Mouse (Mus musculus): ENCODE measurements at regions not wholly inside any gene's neighbourhood (a gene's known extent, or its start where the extent isn't known, plus 50 kb on each side); places are given as distances from the start of the nearest gene placed in this dataset.

GRCm38 (mm10) chr1:120733683-120734082, 131.5 kb downstream of the En1 start:
- Histone ChIP-seq H3K4me3 (no peak overlapping the region), H3K27ac (no peak overlapping the region), H3K36me3 (no peaks in the 10 kb centered on the region), H3K9ac (no peak overlapping the region), H3K4me1 (replicated peaks) (no peaks in the 10 kb centered on the region), H3K9me3 (no peaks in the 10 kb centered on the region), H3K4me2 (no peak overlapping the region), H3K27me3 (no peaks in the 10 kb centered on the region)
- 0 out of 2 replicates have a peak, but pooled peaks have one; percentile 21 for ATAC-seq (ENCODE audit: low FRiP score)
- 76% methylated on average over 5 of the region's 5 CpGs for WGBS

GRCm38 (mm10) chr1:120734846-120735245, 132.6 kb downstream of the En1 start:
- no peaks in the 10 kb centered on the region for H3K9me3 ChIP-seq
- no peaks in the 10 kb centered on the region for H3K27me3 ChIP-seq
- H3K27ac ChIP-seq: no peak overlapping the region
- no peak overlapping the region for H3K9ac ChIP-seq
- no peak overlapping the region for H3K4me3 ChIP-seq
- H3K36me3 ChIP-seq: no peaks in the 10 kb centered on the region
- no peak overlapping the region for H3K4me2 ChIP-seq
- H3K4me1 ChIP-seq (replicated peaks): no peaks in the 10 kb centered on the region
- ATAC-seq (ENCODE audit: low FRiP score): no peak

DNA sequence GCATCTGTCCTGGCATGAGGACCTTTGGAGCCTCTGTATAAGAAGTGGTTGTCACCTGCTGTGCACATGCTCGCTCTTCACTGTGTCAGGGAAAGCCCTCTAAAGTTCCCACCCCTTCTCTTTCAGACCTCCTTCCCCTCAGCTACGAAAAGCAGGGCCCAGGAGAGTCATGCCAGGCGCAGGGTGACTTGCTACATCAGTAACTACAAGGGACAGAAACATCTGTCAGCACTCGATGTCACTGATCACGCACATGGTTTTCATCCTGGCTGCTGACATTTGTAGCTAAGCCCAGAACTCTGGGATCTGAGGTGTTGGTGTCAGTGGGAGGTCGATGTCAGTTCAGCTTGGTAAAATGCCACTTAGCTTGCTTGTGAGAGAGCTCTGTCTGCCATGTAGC, 137.3 kb downstream of the En1 start:
- Histone ChIP-seq H3K9ac (no peak overlapping the region), H3K27me3 (no peaks in the 10 kb centered on the region), H3K4me1 (replicated peaks) (no peaks in the 10 kb centered on the region), H3K9me3 (no peaks in the 10 kb centered on the region), H3K27ac (no peak overlapping the region), H3K36me3 (no peaks in the 10 kb centered on the region), H3K4me3 (no peak overlapping the region), H3K4me2 (no peak overlapping the region)
- ATAC-seq (ENCODE audit: low FRiP score): no peak
- WGBS: 73% methylated on average over 6 of the region's 6 CpGs

DNA sequence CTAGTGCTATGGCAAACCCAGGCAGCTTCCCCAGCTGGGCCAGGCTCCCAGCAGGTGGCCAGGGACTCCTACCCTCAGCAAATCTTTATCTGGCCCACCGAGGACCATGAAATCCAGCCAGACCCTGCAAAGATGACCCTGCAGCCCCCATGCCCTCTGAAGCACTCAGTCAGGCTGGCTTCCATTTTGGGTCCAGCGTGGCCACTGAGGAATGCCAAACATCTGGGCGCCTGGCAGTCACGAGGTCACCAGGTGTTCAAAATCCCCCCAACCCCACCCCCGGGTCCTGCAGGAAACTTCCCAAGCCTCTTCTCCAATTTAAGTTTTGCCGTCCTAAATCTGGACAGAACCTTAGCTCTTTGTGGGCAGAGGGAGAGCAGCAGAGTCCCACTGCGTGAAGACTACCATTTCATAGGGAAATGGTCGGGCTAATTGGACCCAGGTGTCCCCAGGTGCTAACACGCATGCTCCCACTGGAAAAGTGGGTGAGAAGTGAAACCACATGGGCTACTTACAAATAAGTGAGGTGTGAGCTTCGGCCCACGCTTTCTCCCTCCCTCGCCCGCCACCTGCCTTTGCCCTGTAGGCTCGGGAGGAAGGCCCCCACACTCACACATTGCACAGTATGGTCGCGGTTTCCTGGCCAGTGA, 139.0 kb downstream of the En1 start:
- H3K9me3 ChIP-seq: no peaks in the 10 kb centered on the region
- H3K27ac ChIP-seq: no peak overlapping the region
- no peak overlapping the region for H3K4me2 ChIP-seq
- no peaks in the 10 kb centered on the region for H3K36me3 ChIP-seq
- no peak for ATAC-seq (ENCODE audit: low FRiP score)
- H3K9ac ChIP-seq: no peak overlapping the region
- no peaks in the 10 kb centered on the region for H3K27me3 ChIP-seq
- H3K4me3 ChIP-seq: no peak overlapping the region
- H3K4me1 ChIP-seq (replicated peaks): no peaks in the 10 kb centered on the region
- 83% methylated on average over 16 of the region's 16 CpGs for WGBS

- Histone ChIP-seq H3K27ac (no peak overlapping the region), H3K4me3 (no peak overlapping the region), H3K36me3 (no peaks in the 10 kb centered on the region), H3K27me3 (no peaks in the 10 kb centered on the region), H3K4me2 (no peak overlapping the region), H3K9me3 (no peaks in the 10 kb centered on the region), H3K9ac (no peak overlapping the region), H3K4me1 (replicated peaks) (no peaks in the 10 kb centered on the region)
- ATAC-seq (ENCODE audit: low FRiP score): no peak
- WGBS: 81% methylated on average over 6 of the region's 6 CpGs
These were observed 146.7 kb downstream of the En1 start for GRCm38 (mm10) chr1:120748963-120749362.

GRCm38 (mm10) chr1:120753406-120753805, 151.2 kb downstream of the En1 start:
- Histone ChIP-seq H3K4me3 (no peak overlapping the region), H3K36me3 (no peaks in the 10 kb centered on the region), H3K9me3 (no peaks in the 10 kb centered on the region), H3K9ac (no peak overlapping the region), H3K27me3 (no peaks in the 10 kb centered on the region), H3K4me1 (replicated peaks) (peaks cover 11% of the 10 kb centered on the region; the same call in 1 of the 2 replicates), H3K4me2 (no peak overlapping the region), H3K27ac (no peak overlapping the region)
- 89% methylated on average over 1 of the region's 1 CpGs for WGBS
- ATAC-seq (ENCODE audit: low FRiP score): no peak

- Histone ChIP-seq H3K4me1 (replicated peaks) (peaks cover 11% of the 10 kb centered on the region; the same call in 1 of the 2 replicates), H3K36me3 (no peaks in the 10 kb centered on the region), H3K4me2 (no peak overlapping the region), H3K27ac (no peak overlapping the region), H3K27me3 (no peaks in the 10 kb centered on the region), H3K9me3 (no peaks in the 10 kb centered on the region), H3K4me3 (no peak overlapping the region), H3K9ac (no peak overlapping the region)
- WGBS: 89% methylated on average over 5 of the region's 5 CpGs
- no peak for ATAC-seq (ENCODE audit: low FRiP score)
These were observed 152.1 kb downstream of the En1 start for GRCm38 (mm10) chr1:120754337-120754736.

- H3K4me1 ChIP-seq (replicated peaks): peaks cover 11% of the 10 kb centered on the region; the same call in 1 of the 2 replicates
- no peak overlapping the region for H3K4me2 ChIP-seq
- no peaks in the 10 kb centered on the region for H3K36me3 ChIP-seq
- WGBS: 69% methylated on average over 9 of the region's 9 CpGs
- ATAC-seq (ENCODE audit: low FRiP score): no peak
- H3K9me3 ChIP-seq: no peaks in the 10 kb centered on the region
- no peak overlapping the region for H3K27ac ChIP-seq
- no peak overlapping the region for H3K9ac ChIP-seq
- no peaks in the 10 kb centered on the region for H3K27me3 ChIP-seq
- no peak overlapping the region for H3K4me3 ChIP-seq
These were observed 155.1 kb downstream of the En1 start for GRCm38 (mm10) chr1:120757283-120757821.

- no peak for ATAC-seq (ENCODE audit: low FRiP score)
- Histone ChIP-seq H3K4me2 (no peak overlapping the region), H3K27ac (no peak overlapping the region), H3K9me3 (no peaks in the 10 kb centered on the region), H3K27me3 (no peaks in the 10 kb centered on the region), H3K4me1 (replicated peaks) (peaks cover 11% of the 10 kb centered on the region; the same call in 1 of the 2 replicates), H3K9ac (no peak overlapping the region), H3K36me3 (no peaks in the 10 kb centered on the region), H3K4me3 (no peak overlapping the region)
- WGBS: 58% methylated on average over 7 of the region's 7 CpGs
These were observed 156.0 kb downstream of the En1 start for GRCm38 (mm10) chr1:120758172-120758571.

DNA sequence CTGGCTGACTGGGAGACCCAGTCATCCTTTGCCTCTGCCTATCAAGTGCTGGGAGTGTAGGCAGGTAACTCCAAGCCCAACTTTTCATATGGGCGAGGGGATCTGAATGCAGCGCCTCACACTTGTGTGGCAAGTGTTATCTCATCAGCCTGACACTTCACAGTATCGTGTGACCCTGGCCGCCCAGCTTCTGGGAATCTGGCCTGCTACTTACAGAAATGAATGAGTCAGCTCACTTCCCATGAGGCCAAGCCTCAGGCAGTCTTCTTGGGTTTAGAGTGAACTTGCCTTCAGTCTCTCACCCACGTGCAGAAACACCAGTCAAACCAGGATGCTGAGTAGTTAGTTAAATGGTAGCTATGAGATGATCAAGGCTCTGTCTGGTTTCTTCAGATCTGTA, 156.5 kb downstream of the En1 start:
- Histone ChIP-seq H3K27me3 (no peaks in the 10 kb centered on the region), H3K9me3 (no peaks in the 10 kb centered on the region), H3K4me1 (replicated peaks) (peaks cover 11% of the 10 kb centered on the region; the same call in 1 of the 2 replicates), H3K4me2 (no peak overlapping the region), H3K9ac (no peak overlapping the region), H3K27ac (no peak overlapping the region), H3K36me3 (no peaks in the 10 kb centered on the region), H3K4me3 (no peak overlapping the region)
- WGBS: 83% methylated on average over 5 of the region's 5 CpGs
- ATAC-seq (ENCODE audit: low FRiP score): no peak

DNA sequence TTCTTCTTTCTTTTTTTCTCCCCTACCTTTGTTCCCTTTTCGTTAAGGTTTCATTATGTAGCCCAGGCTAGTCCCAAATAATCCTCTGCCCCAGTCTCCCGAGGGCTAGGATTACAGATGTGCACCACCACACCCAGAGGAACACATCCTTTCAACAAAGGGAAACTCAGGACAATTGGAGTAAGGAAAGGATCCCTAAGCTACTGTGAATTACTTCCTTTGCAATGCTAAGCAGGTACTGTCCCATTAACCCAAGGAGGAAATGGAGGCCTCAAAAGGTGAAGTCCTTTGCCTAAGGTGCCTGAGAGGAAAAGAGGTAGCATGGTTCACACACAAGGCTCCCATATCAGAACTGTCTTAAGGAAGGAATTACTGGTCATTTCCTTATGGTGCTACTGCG, 157.2 kb downstream of the En1 start:
- Histone ChIP-seq H3K9ac (no peak overlapping the region), H3K27me3 (no peaks in the 10 kb centered on the region), H3K4me2 (no peak overlapping the region), H3K9me3 (no peaks in the 10 kb centered on the region), H3K36me3 (no peaks in the 10 kb centered on the region), H3K4me1 (replicated peaks) (peaks cover 11% of the 10 kb centered on the region; the same call in 1 of the 2 replicates), H3K4me3 (no peak overlapping the region), H3K27ac (no peak overlapping the region)
- no peak for ATAC-seq (ENCODE audit: low FRiP score)
- WGBS: 75% methylated on average over 3 of the region's 3 CpGs

DNA sequence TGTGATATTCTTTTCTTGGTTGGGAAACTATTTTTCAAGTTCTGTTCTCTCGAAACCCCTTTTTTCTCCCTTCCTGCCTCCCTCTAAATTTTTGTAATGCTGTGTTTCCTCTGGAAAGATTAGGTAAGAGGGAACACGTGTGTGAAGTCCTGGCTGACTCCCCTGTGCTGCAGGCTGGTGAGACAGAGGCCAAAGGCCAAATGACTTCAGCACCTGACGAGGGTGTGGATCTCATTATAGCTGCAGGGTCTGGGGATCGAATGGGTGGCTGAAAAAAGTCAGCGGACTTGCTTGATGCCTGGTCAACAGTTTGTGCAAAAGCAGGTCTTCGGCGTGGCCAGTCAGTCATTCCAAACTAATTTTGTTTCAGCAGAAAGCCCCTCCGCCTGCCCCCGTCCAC, 159.1 kb downstream of the En1 start:
- ATAC-seq (ENCODE audit: low FRiP score): no peak
- Histone ChIP-seq H3K4me1 (replicated peaks) (peaks cover 11% of the 10 kb centered on the region; the same call in 1 of the 2 replicates), H3K36me3 (no peaks in the 10 kb centered on the region), H3K27me3 (no peaks in the 10 kb centered on the region), H3K4me3 (no peak overlapping the region), H3K27ac (no peak overlapping the region), H3K9ac (no peak overlapping the region), H3K4me2 (no peak overlapping the region), H3K9me3 (no peaks in the 10 kb centered on the region)
- WGBS: 80% methylated on average over 9 of the region's 9 CpGs

- H3K4me1 ChIP-seq (replicated peaks): peaks cover 8% of the 10 kb centered on the region; the same call in 1 of the 2 replicates
- H3K4me2 ChIP-seq: no peak overlapping the region
- no peaks in the 10 kb centered on the region for H3K9me3 ChIP-seq
- no peaks in the 10 kb centered on the region for H3K27me3 ChIP-seq
- no peak overlapping the region for H3K4me3 ChIP-seq
- ATAC-seq (ENCODE audit: low FRiP score): no peak
- H3K36me3 ChIP-seq: no peaks in the 10 kb centered on the region
- WGBS: 96% methylated on average over 2 of the region's 2 CpGs
- H3K27ac ChIP-seq: no peak overlapping the region
- no peak overlapping the region for H3K9ac ChIP-seq
These were observed 160.3 kb downstream of the En1 start for GRCm38 (mm10) chr1:120762498-120762897.
